Mouse (Mus musculus): ENCODE data around the gene Sf3a2. TPM values are rescaled to one million over a fixed set of nuclear protein-coding genes. Genes with fewer than 3 reads are reported as not detected.
A peak's percentile ranks its signal among the peaks of the same experiment; 100 is the strongest.
"Not testable (repeated sequence)": the region's sequence is repeated elsewhere in the genome, so short reads cannot be mapped to it uniquely, and the experiment has no call there.

Sf3a2 gene
- polyA plus RNA-seq, 1 experiment = 65.7 TPM

- peak overlapping the region; percentile 37 for H3K4me3 ChIP-seq (ENCODE audit: control insufficient read depth, low read depth, low read length)
- no peaks in the 10 kb centered on the region for H3K36me3 ChIP-seq (ENCODE audit: control insufficient read depth, insufficient read depth, low read length)
- H3K27me3 ChIP-seq (ENCODE audit: control insufficient read depth, insufficient read depth, low read length) = no peaks in the 10 kb centered on the region
- no peak for TF ChIP-seq CTCF (IDR thresholded peaks at IDR 0.05; ENCODE audit: control insufficient read depth, insufficient read depth, insufficient replicate concordance, low read depth, low read length)
- no peak for TF ChIP-seq POLR2A (IDR thresholded peaks at IDR 0.05; ENCODE audit: control insufficient read depth, low read depth, low read length)
- H3K4me1 ChIP-seq (ENCODE audit: control insufficient read depth, insufficient read depth, low read length) = peaks cover 39% of the 10 kb centered on the region
- H3K27ac ChIP-seq (ENCODE audit: control insufficient read depth, insufficient read depth, low read depth, low read length) = peak overlapping the region; percentile 55; the same call in 1 of the 2 replicates
Observed at GRCm38 (mm10) chr10:80808985-80809632, 11.1 kb downstream of the Sf3a2 start.

GRCm38 (mm10) chr10:80810084-80810483, 12.1 kb downstream of the Sf3a2 start:
- peaks cover 39% of the 10 kb centered on the region for H3K4me1 ChIP-seq (ENCODE audit: control insufficient read depth, insufficient read depth, low read length)
- no peaks in the 10 kb centered on the region for H3K27me3 ChIP-seq (ENCODE audit: control insufficient read depth, insufficient read depth, low read length)
- H3K36me3 ChIP-seq (ENCODE audit: control insufficient read depth, insufficient read depth, low read length) = no peaks in the 10 kb centered on the region
- H3K27ac ChIP-seq (ENCODE audit: control insufficient read depth, insufficient read depth, low read depth, low read length) = no peak overlapping the region
- TF ChIP-seq POLR2A (IDR thresholded peaks at IDR 0.05; ENCODE audit: control insufficient read depth, low read depth, low read length) = no peak
- no peak for TF ChIP-seq CTCF (IDR thresholded peaks at IDR 0.05; ENCODE audit: control insufficient read depth, insufficient read depth, insufficient replicate concordance, low read depth, low read length)
- H3K4me3 ChIP-seq (ENCODE audit: control insufficient read depth, low read depth, low read length) = no peak overlapping the region

DNA sequence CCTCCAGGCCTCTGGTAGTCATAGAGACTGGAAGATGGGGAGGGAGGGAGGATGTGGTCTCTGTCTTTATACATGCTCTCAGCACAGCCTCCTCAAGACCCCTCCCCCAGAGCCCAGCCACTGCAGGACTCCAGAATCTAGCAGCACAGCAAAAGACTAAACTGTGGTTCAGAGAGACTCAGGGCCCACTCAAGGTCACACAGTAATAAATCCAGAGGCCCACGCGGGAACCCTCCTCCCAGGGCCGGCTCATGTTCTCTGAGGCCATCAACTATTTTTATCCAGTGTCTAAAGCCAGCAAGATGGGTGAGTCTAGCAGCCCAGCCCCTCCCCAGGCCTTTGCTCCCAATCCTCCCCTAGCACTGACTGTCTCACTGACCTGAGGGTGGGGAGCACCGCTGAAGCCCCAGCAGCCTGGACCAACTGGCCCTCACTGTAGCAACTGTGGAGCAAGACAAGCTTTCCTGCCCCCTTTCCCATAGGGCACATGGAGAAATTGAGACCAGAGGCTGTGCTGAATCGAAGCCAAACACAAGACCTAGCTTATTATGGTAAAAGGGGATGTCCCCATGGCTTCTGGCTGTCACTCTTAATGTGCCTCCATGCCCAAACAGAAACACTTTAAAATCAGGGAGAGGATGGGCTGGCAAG, 14.5 kb downstream of the Sf3a2 start:
- H3K36me3 ChIP-seq (ENCODE audit: control insufficient read depth, insufficient read depth, low read length) = no peaks in the 10 kb centered on the region
- peaks cover 18% of the 10 kb centered on the region for H3K4me1 ChIP-seq (ENCODE audit: control insufficient read depth, insufficient read depth, low read length)
- TF ChIP-seq CTCF (IDR thresholded peaks at IDR 0.05; ENCODE audit: control insufficient read depth, insufficient read depth, insufficient replicate concordance, low read depth, low read length) (no peak), POLR2A (IDR thresholded peaks at IDR 0.05; ENCODE audit: control insufficient read depth, low read depth, low read length) (no peak)
- no peak overlapping the region for H3K4me3 ChIP-seq (ENCODE audit: control insufficient read depth, low read depth, low read length)
- H3K27me3 ChIP-seq (ENCODE audit: control insufficient read depth, insufficient read depth, low read length) = no peaks in the 10 kb centered on the region
- H3K27ac ChIP-seq (ENCODE audit: control insufficient read depth, insufficient read depth, low read depth, low read length) = no peak overlapping the region

GRCm38 (mm10) chr10:80813366-80813765, 15.4 kb downstream of the Sf3a2 start, which contains the start of gene Jsrp1:
Gene Jsrp1, minus strand, starts transcription at chr10:80813498.
- H3K27me3 ChIP-seq (ENCODE audit: control insufficient read depth, insufficient read depth, low read length) = no peaks in the 10 kb centered on the region
- TF ChIP-seq POLR2A (IDR thresholded peaks at IDR 0.05; ENCODE audit: control insufficient read depth, low read depth, low read length) (no peak), CTCF (IDR thresholded peaks at IDR 0.05; ENCODE audit: control insufficient read depth, insufficient read depth, insufficient replicate concordance, low read depth, low read length) (no peak)
- peaks cover 11% of the 10 kb centered on the region for H3K4me1 ChIP-seq (ENCODE audit: control insufficient read depth, insufficient read depth, low read length)
- H3K4me3 ChIP-seq (ENCODE audit: control insufficient read depth, low read depth, low read length) = no peak within 1 kb of the TSS
- no peaks in the 10 kb centered on the region for H3K36me3 ChIP-seq (ENCODE audit: control insufficient read depth, insufficient read depth, low read length)
- no peak within 1 kb of the TSS for H3K27ac ChIP-seq (ENCODE audit: control insufficient read depth, insufficient read depth, low read depth, low read length)

GRCm38 (mm10) chr10:80814800-80815199, 16.8 kb downstream of the Sf3a2 start:
- H3K27ac ChIP-seq (ENCODE audit: control insufficient read depth, insufficient read depth, low read depth, low read length) = no peak overlapping the region
- H3K4me3 ChIP-seq (ENCODE audit: control insufficient read depth, low read depth, low read length) = no peak overlapping the region
- peaks cover 2% of the 10 kb centered on the region for H3K4me1 ChIP-seq (ENCODE audit: control insufficient read depth, insufficient read depth, low read length)
- no peaks in the 10 kb centered on the region for H3K36me3 ChIP-seq (ENCODE audit: control insufficient read depth, insufficient read depth, low read length)
- H3K27me3 ChIP-seq (ENCODE audit: control insufficient read depth, insufficient read depth, low read length) = no peaks in the 10 kb centered on the region
- TF ChIP-seq CTCF (IDR thresholded peaks at IDR 0.05; ENCODE audit: control insufficient read depth, insufficient read depth, insufficient replicate concordance, low read depth, low read length) = no peak
- no peak for TF ChIP-seq POLR2A (IDR thresholded peaks at IDR 0.05; ENCODE audit: control insufficient read depth, low read depth, low read length)

GRCm38 (mm10) chr10:80816303-80816702, 18.3 kb downstream of the Sf3a2 start:
- H3K4me1 ChIP-seq (ENCODE audit: control insufficient read depth, insufficient read depth, low read length); H3K27me3 ChIP-seq (ENCODE audit: control insufficient read depth, insufficient read depth, low read length); H3K4me3 ChIP-seq (ENCODE audit: control insufficient read depth, low read depth, low read length); H3K36me3 ChIP-seq (ENCODE audit: control insufficient read depth, insufficient read depth, low read length); H3K27ac ChIP-seq (ENCODE audit: control insufficient read depth, insufficient read depth, low read depth, low read length): not testable (repeated sequence)

DNA sequence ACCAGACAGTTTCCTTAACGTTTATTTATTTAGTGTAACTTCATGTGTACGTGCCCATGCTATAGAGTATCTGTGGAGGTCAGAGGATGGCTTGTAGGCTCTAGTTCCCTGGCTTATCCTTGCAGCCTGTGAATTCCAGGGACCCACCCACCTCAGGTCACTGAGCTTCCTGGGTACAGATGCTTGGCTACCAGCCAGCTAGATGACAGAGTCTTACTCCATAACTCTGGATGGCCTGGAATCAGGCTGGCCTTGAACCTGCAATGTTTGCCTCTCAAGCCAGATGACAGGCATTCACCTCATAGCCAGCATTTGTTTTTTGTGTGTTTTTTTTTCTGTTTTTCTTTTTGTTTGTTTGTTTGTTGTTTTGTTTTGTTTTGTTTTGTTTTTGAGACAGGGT, 19.2 kb downstream of the Sf3a2 start:
- Histone ChIP-seq H3K36me3 (ENCODE audit: control insufficient read depth, insufficient read depth, low read length) (no peaks in the 10 kb centered on the region), H3K4me3 (ENCODE audit: control insufficient read depth, low read depth, low read length) (no peak overlapping the region), H3K27me3 (ENCODE audit: control insufficient read depth, insufficient read depth, low read length) (no peaks in the 10 kb centered on the region), H3K4me1 (ENCODE audit: control insufficient read depth, insufficient read depth, low read length) (no peaks in the 10 kb centered on the region), H3K27ac (ENCODE audit: control insufficient read depth, insufficient read depth, low read depth, low read length) (no peak overlapping the region)
- TF ChIP-seq POLR2A (IDR thresholded peaks at IDR 0.05; ENCODE audit: control insufficient read depth, low read depth, low read length) (no peak), CTCF (IDR thresholded peaks at IDR 0.05; ENCODE audit: control insufficient read depth, insufficient read depth, insufficient replicate concordance, low read depth, low read length) (no peak)

DNA sequence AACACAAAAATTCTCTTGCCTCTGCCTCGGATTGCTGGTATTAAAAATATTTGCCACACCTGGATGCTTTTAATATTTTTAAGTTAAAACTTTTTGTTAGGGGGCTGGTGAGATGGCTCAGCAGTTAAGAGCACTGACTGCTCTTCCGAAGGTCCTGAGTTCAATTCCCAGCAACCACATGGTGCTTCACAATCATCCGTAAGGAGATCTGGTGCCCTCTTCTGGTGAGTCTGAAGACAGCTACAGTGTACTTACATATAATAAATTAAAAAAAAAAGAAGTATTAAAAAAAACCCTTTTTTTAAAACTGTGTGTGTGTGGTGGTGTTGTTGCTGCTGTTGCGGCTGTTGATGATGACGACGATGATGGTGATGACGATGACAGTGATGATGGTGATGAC, 20.0 kb downstream of the Sf3a2 start:
- H3K27ac ChIP-seq (ENCODE audit: control insufficient read depth, insufficient read depth, low read depth, low read length); H3K27me3 ChIP-seq (ENCODE audit: control insufficient read depth, insufficient read depth, low read length); H3K36me3 ChIP-seq (ENCODE audit: control insufficient read depth, insufficient read depth, low read length); H3K4me1 ChIP-seq (ENCODE audit: control insufficient read depth, insufficient read depth, low read length); H3K4me3 ChIP-seq (ENCODE audit: control insufficient read depth, low read depth, low read length): not testable (repeated sequence)
